Mouse (Mus musculus) WW6 (cell line): ENCODE results near the gene Jpt1.
"Not testable (repeated sequence)": the region's sequence is repeated elsewhere in the genome, so short reads cannot be mapped to it uniquely, and the experiment has no call there.

ENCODE experiments used
- DNase-seq: peaks from one replicate; pipeline ENCODE4 v3.0.0-alpha.2; 2013; ENCODE audit warnings: low read depth, low spot score

The Jpt1 gene

DNA sequence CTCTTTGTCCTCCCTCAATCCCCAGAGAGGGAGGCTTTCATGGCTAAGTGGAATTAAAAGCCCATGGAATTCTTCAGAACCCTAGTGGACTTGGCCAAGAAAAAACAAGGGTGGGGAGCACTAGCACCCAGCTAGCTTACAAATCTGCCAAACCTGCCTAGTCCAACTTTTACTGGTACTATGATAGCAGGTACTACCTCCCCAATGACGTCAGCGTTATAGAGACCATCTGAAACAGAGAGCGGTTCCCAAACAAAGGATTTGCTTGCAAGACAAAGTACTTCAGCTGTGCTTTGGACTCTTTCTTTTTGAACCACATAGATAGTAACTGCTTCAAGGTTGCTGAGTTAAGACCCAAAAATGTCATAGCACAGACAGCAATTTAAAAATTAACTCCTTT lies 2.2 kb downstream of the Jpt1 start:
- no peak for DNase-seq

DNA sequence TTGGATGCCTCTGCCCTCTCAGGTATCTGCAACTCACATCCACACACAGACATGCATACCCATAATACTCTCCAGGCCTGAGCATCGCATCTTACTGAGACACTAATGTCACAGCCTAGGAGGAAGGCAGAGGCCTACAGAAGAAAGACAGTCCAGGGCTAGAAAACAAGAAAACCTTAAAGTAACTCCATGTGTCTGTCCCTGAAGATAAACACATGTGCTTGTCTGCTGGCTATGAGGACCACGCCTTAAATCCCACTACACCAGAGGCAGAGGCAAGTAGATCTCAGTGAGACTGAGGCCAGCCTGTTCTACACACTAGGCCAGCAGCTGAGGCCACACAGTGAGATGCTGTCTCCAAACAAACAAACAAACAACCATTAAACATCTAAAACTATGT lies 3.1 kb downstream of the Jpt1 start:
- DNase-seq, result no peak

DNA sequence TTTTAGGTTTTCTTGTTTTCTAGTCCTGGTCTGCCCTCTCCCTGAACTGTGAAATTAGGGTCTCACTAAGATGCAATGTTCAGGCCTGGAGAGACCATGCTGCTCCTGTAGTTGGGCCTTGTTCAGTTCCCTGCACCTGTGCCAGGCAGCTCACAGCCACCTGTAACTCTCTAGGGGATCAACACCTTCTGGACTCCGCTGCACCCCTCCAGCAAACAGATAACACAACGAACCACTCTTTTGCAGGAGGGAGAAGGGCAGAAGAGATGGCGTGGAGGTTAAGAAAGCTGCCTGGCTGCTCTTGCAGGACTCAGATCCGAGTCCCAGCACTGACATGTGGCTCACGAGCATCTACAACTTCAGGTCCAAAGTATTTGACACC lies 3.7 kb downstream of the Jpt1 start:
- DNase-seq, result no peak

DNA sequence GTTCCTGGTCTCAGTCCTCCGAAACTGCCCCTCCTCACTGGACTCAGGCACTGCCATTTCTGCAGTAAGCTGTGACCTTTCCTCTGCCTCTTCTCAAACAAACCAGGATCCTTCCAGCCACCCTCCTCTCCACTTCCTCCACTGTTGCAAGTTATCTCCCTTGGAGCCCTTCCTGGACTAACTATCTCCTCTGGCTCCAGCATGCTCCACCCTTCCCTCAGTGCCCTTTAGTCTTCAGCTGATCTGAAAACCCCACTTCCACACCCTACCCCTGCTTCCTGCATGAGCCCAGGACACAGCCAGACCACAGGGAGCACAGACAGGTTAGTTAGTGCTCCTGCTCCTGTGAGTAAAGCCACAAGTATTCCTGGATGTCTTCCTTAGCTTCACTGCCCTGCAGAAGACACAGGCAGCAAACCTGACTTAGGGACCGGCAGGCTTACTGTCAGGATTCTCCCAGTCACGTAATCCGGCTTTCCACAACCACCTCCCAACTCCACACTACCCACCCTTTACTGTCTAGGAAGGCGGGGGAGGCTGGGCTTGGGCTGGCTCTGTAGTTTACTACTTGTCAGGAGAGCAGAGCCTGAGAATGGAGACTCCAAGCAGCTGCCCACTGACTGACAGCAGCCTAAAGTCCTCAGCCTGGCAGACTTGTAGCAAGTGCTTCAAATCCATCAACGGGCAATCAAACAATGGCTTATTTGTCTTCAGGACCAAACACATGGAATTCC lies 4.2 kb downstream of the Jpt1 start:
- DNase-seq, result no peak

DNA sequence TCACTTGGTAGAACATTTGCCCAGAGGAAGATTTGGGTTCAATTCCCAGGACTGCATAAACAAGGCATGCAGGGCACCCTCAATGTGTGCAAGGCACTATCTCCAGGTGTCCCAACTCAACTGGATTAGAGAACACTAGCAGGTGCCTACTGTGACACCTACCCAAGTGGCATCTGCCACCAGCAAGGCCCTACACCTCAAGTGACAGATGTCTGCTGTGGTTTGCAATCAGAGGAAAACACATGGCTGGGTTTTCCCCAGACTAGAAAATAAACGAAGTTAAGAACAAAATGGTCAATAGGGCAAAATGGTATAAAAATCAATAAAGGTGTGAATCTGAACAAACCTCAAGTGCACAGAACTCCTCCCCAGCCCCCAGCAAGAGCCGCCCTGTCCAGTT lies 6.1 kb downstream of the Jpt1 start:
- DNase-seq, result no peak

DNA sequence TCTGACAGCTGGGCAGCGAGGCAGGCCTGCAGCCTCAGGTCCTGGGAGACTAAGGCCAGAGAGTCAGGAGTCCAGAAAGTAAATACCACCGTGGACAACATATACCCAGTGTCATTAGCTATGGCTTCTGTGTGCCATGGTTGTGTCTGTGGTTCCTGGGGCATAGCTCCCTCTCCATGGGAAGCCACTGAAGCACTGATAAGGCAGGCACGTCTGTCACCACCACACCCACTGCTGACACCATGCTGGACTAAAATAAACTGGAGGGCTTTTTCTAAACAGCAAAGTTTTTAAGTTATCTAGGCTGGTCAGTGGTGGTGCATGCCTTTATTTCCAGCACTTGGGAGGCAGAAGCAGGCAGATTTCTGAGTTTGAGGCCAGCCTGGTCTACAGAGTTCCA lies 7.6 kb downstream of the Jpt1 start:
- no peak for DNase-seq

DNA sequence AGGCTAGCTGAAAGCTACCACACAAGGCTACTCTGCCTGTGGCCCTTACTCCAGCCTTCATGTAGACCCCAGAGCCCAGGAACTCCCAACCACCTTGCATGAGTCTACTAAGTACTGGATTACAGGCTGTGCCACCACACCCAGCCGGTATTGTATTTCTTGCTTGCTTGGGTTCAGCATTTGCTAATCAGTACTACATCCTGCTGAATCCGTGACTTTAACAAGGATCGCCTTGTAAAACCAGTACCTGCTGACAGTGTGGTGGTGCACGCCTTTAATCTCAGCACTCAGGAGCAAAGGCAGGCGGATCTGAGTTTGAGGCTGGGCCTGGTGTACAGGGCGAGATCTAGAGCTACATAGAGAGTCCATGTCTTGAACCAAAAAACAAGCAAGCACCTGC lies 11.6 kb downstream of the Jpt1 start:
- peak; percentile 34 for DNase-seq

DNA sequence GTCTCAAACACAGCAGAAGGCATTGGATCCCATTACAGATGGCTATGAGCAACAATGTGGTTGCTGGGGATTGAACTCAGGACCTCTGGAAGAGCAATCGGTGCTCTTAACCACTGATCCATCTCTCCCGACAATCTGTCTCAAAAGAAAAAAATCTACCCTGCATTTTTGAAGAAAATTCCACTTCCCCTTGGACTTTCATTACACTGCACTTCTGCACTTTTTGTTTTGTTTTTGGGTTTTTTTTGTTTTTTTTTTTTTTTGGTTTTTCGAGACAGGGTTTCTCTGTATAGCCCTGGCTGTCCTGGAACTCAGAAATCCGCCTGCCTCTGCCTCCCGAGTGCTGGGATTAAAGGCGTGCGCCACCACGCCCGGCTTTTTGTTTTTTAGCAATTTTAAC lies 17.6 kb downstream of the Jpt1 start:
- DNase-seq, result not testable (repeated sequence)

DNA sequence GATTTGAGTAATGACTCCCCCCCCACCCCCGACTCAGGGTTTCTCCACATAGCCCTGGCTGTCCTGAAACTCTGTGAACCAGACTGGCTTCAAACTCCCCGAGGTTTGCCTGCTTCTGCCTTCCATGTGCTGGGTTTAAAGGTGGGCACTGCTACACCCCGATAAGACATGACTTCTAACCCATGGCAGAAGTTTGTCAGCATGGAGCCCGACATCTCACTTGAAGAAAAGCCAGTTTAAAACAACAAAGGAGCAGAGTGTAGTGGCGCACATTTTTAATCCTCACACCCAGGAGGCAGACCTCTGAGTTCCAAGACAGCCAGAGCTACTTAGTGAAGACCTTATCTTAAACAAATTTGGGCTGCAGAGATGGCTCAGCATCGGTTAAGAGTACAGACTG lies 21.8 kb downstream of the Jpt1 start:
- DNase-seq, result no peak

DNA sequence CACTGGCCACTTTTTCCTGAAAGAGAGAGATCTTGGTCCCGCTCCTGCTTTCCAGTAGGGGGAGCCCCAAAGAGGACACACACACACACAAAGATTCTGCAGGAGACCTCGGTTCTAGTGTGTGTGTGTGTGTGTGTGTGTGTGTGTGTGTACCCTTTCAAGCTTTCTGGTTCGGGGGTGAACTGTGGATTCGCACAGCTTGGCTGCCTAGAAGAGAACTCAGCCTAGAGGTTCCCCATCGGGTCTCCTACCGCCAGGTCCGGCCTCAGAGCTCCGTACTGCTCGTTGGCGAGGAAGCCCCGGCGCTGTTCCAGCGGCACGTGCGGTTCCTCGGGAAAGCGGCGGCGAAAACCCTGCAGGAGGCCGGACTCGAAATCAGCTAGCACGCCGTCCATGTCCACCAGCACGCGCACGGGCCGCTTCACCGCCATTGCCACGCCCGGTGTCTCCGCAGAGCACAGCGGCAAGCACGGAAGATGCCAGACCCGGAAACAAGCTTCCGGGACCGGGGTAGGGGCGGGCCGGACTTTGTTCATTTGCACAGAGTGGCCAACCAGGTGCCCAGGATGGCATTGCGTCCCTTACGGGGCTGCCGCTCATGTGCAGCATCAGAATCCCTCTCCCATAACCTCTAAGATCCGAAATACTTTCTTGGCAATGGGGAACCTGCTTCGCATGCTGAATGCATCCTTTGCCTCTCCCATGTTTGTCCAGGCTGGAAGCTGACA lies 22.7 kb downstream of the Jpt1 start, which contains the start of gene Nt5c:
TSS of gene Nt5c (minus strand) at position 507 of the 728 bp plus-strand sequence.
- peak; percentile 58 for DNase-seq

DNA sequence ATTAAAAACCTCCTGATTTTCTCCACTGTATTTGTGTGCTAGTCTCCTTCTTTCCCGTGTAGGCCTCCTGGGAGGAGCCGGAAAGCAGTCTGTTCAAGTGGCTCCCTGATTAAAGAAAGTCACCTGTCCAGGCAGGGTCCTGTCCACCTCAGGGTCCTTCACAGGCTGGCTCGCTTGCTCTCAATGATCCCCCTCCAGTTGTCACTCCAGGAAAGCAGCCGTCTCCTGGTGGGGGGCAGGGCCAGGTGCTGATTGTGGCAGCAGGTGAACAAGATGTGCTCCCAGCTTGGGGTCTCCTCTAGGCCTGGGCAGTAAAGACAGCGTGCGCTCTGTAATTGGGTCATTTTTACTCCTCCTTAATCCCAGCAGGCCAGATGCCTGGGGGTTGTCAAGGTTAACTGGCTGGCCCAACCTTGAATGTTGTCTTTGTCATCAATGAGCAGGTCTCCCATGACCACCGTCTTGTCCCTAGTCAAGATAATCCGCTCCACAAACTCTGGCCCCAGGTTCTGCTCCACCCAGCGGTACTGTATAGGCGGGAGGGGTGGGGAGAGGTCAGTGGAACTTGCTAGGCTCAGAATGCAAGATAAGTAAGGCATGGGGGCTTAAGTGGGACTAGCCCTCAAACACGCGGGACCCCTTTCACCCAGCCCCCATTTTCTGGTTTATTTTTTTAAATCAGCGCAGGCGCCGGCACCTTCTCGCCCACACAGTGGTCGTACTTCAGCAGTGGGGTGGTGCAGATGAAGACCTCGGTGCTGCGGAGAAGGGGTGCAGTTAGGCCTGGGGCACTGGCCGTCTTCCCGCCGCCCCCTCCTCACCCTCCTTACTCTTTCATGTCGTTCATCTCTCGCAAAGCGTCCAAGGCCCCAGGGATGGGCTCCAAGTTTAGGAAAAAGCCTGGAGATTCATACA lies 23.5 kb downstream of the Jpt1 start:
- no peak for DNase-seq

DNA sequence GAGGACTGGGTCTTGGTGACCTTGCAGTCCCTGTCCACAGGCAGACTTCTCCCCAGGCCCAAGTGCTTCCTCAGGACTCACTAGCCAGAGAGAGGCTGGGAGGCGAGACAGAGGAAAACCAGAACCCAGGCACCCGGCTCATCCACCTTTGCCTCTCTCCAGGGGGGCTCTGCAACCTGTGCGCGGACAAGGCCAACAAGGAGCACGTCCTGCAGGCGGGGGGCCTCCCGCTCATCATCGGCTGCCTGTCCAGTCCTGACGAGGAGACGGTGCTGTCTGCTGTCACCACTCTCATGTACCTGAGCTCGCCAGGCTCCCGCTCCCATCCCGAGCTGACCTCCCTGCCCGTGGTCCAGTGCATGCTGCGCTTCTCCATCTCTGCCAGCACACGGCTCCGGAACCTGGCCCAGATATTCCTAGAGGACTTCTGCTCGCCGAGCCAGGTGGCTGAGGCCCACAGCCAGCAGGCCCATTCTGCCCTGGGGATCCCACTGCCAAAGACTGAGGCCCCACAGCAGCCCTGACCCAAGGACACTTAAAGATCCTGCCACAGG lies 25.6 kb downstream of the Jpt1 start:
- no peak for DNase-seq

DNA sequence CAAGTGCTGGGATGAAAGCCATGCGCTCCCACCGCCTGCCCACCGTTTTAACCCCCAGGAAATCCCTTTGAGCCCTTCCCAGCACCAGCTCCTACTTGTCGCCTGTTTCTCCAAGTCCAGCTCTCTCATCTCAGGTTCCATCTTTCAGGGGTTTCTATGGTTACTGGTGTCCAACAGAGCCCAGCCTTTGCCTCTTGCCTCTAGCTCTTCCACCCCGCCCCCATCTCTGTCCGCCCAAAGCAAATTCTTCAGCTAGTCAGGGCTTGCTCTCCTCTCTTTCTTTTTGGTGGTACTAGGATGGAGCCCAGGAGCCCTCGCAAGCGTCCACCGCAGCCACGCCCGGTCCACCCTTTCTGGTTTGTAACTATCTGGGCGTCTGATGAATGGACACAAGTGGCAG lies 29.0 kb downstream of the Jpt1 start:
- no peak for DNase-seq

DNA sequence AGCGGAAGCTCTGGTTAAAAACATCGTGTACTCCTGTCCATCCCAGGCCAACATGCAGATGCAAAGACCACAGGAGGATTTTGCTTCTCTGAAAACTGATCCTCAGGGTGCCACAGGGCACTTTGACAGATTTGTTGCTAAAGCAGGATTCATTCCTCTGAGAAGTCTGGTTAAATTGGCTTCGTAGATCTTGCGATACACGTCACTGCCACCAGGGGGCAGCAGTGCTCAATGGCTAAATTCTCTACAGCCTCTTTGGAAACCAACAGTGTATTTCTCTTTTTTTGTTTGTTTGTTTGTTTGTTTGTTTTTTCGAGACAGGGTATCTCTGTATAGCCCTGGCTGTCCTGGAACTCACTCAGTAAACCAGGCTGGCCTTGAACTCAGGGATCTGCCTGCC lies 30.5 kb downstream of the Jpt1 start:
- DNase-seq, result no peak

DNA sequence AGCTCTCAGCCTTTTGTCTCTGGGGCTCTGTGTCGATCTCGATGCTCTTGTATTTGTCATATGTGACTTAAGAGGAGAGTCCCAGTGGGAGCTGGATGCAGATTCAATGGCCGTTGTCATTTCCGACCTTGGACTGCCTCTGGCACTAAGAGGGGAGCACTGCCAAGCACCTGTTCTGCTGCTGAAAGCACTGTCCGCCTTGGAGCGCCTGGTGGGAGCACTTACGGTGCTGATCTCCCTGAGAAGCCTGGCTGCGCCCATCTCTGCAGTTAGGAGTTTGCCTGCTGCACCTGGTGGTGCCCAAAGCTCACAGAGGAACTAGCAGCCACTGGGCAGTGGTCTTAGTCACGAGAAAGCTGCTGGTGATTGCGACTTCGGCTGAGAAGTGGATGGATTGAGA lies 30.9 kb downstream of the Jpt1 start:
- DNase-seq, result no peak

DNA sequence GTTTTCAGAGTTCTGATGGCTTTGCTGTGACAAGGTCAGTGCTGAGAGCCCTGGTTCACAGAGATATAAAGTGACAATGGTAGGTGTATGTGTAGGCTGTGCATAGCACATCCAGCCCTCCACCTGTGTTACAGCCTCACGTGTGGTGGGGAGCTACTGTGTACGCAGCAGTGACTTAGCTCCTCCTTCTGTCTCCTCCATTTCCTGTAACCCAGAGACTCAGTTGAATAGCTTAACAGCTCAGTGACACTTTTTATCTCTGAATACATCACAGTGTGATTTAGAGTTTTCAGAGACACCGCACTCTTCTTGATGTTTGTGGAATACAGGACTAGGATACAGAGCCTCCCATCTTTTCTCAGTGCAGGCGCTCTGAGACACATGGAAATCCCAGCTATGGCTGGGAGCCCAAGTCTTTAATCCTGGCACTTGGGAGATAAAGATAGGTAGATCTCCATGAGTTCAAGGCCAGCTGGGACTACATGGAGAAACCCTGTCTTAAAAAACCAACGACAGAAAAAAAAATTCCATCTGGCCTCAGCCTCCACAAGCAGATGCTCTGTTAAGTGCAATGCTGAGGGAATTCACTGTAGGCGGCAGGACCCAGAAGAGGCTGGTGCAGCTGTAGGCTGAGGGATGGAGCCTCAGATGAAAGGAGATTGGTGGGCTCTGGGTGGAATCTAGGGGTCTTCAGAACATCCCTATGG lies 32.5 kb downstream of the Jpt1 start:
- DNase-seq, result no peak

DNA sequence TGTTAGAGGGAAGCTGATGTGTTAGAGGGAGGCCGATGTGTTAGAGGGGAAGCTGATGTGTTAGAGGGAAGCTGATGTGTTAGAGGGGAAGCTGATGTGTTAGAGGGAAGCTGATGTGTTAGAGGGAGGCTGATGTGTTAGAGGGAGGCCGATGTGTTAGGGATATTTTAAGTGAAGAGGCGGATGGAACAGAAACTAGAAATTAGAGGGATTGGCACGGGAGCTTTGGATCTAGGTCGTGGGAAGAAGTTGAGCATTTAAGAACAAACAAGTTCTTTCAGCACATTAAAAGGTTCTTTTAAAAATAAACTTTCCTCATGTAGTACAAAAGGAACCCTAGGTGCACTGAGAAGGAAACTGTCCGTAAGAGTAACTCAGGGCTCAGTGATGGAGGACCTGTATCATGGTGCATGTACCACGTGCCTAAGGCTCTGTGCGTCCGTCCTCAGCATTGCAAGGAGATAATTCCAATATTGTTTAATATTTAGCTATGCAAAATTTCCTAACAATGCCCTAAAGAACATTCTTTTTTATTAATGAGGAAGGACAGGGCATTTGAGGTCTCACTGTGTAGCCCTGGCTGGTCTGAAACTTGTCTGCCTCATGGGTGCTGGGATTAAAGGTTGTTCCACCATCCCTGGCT lies 35.8 kb downstream of the Jpt1 start:
- DNase-seq, result no peak

DNA sequence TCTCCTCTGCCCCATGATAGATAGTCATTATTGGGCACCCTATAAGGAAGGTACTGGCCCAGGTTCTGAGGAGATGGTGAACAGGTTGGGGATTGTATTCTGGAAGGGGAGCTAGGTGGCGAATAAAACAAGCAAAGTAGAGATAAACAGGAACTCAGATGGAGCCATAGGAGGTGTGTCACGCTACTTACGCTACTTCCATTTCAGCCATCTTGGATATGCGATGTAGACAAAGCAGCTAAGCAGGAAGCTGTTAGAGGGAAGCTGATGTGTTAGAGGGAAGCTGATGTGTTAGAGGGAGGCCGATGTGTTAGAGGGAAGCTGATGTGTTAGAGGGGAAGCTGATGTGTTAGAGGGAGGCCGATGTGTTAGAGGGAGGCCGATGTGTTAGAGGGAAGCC lies 36.8 kb downstream of the Jpt1 start:
- DNase-seq, result not testable (repeated sequence)

DNA sequence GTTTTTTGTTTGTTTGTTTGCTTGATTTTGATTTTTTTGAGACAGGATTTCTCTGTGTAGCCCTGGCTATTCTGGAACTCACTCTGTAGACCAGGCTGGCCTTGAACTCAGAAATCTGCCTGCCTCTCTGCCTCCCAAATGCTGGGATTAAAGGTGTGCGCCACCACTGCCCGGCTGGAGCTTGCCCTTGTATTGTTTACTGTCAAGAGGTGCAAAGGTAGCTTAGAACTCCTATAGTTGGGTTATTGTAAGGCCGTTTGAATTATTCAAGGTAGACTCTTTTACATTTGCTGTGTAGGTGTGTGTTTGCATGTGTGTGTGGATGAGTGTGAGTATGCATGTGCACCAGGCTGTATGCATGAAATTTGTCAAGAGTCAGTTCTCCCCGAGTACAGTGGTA lies 37.6 kb downstream of the Jpt1 start:
- DNase-seq, result not testable (repeated sequence)

DNA sequence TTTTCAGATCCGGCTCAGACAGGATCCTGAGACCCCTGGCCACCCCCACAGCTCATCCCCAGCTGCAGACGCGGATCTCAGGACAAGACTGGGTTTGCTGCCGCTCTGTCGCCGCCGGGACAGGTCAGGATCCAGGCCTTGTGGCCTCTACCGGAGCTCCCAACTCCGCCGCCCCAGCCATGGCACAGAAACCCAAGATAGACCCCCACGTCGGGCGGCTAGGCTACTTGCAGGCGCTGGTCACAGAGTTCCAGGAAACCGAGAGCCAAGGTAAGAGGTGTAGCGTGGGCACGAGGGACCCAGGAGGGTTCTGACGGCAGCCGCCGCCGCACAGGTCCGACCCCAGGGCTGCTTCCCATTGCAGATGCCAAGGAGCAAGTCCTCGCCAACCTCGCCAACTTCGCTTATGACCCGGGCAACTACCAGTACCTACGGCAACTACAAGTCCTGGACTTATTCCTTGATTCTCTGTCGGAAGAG lies 38.4 kb downstream of the Jpt1 start:
- DNase-seq, result no peak
